Mouse (Mus musculus): Measurements from ENCODE around the gene Rbmxl1. TPM values are rescaled to one million over a fixed set of nuclear protein-coding genes. Genes with fewer than 3 reads are reported as not detected.
"Not testable (repeated sequence)": the region's sequence is repeated elsewhere in the genome, so short reads cannot be mapped to it uniquely, and the experiment has no call there.

The Rbmxl1 gene
- polyA plus RNA-seq, 1 experiment from 2014 or later: 168 TPM

GRCm38 (mm10) chr8:78507979-78508718, 549 bp downstream of the Rbmxl1 start:
- Histone ChIP-seq H3K4me3 (ENCODE audit: low read length) (peak overlapping the region; percentile 94), H3K4me2 (ENCODE audit: low read depth, low read length) (peak overlapping the region; percentile 67), H3K27me3 (replicated peaks; ENCODE audit: control insufficient read depth, insufficient read depth, low read length) (no peaks in the 10 kb centered on the region), H3K9me3 (ENCODE audit: control insufficient read depth, low read length) (no peaks in the 10 kb centered on the region), H3K4me1 (ENCODE audit: control insufficient read depth, insufficient read depth, low read length) (no peaks in the 10 kb centered on the region), H3K9ac (ENCODE audit: low read depth, low read length) (peak overlapping the region; percentile 99), H3K27ac (ENCODE audit: low read length) (peak overlapping the region; percentile 95), H3K36me3 (ENCODE audit: control insufficient read depth, insufficient read depth, low read length) (0 out of 2 replicates have a peak, but pooled peaks cover 11% of the 10 kb centered on the region)
- peak; percentile 32 for ATAC-seq
- WGBS: under 1% methylated on average over 38 of the region's 38 CpGs

- Histone ChIP-seq H3K4me1 (ENCODE audit: control insufficient read depth, insufficient read depth, low read length) (no peaks in the 10 kb centered on the region), H3K4me3 (ENCODE audit: low read length) (no peak overlapping the region), H3K9ac (ENCODE audit: low read depth, low read length) (no peak overlapping the region), H3K27ac (ENCODE audit: low read length) (no peak overlapping the region), H3K36me3 (ENCODE audit: control insufficient read depth, insufficient read depth, low read length) (0 out of 2 replicates have a peak, but pooled peaks cover 11% of the 10 kb centered on the region), H3K9me3 (ENCODE audit: control insufficient read depth, low read length) (no peaks in the 10 kb centered on the region), H3K4me2 (ENCODE audit: low read depth, low read length) (no peak overlapping the region), H3K27me3 (replicated peaks; ENCODE audit: control insufficient read depth, insufficient read depth, low read length) (no peaks in the 10 kb centered on the region)
- ATAC-seq: no peak
- WGBS: 80% methylated on average over 2 of the region's 2 CpGs
Measured at GRCm38 (mm10) chr8:78502706-78503105, 6.0 kb downstream of the Rbmxl1 start.

GRCm38 (mm10) chr8:78496273-78496672, 12.4 kb downstream of the Rbmxl1 start:
- ATAC-seq; H3K36me3 ChIP-seq (ENCODE audit: control insufficient read depth, insufficient read depth, low read length); H3K27ac ChIP-seq (ENCODE audit: low read length); H3K27me3 ChIP-seq (replicated peaks; ENCODE audit: control insufficient read depth, insufficient read depth, low read length); H3K4me1 ChIP-seq (ENCODE audit: control insufficient read depth, insufficient read depth, low read length); H3K9ac ChIP-seq (ENCODE audit: low read depth, low read length); H3K4me2 ChIP-seq (ENCODE audit: low read depth, low read length); H3K4me3 ChIP-seq (ENCODE audit: low read length); H3K9me3 ChIP-seq (ENCODE audit: control insufficient read depth, low read length): not testable (repeated sequence)
- 92% methylated on average over 3 of the region's 3 CpGs for WGBS

- H3K9me3 ChIP-seq (ENCODE audit: control insufficient read depth, low read length): no peaks in the 10 kb centered on the region
- no peak for ATAC-seq
- H3K4me3 ChIP-seq (ENCODE audit: low read length): no peak overlapping the region
- H3K27ac ChIP-seq (ENCODE audit: low read length): no peak overlapping the region
- WGBS: 43% methylated on average over 2 of the region's 2 CpGs
- H3K27me3 ChIP-seq (replicated peaks; ENCODE audit: control insufficient read depth, insufficient read depth, low read length): no peaks in the 10 kb centered on the region
- no peaks in the 10 kb centered on the region for H3K36me3 ChIP-seq (ENCODE audit: control insufficient read depth, insufficient read depth, low read length)
- H3K4me2 ChIP-seq (ENCODE audit: low read depth, low read length): no peak overlapping the region
- no peak overlapping the region for H3K9ac ChIP-seq (ENCODE audit: low read depth, low read length)
- no peaks in the 10 kb centered on the region for H3K4me1 ChIP-seq (ENCODE audit: control insufficient read depth, insufficient read depth, low read length)
Measured at GRCm38 (mm10) chr8:78493031-78493430, 15.7 kb downstream of the Rbmxl1 start.

GRCm38 (mm10) chr8:78489733-78490132, 19.0 kb downstream of the Rbmxl1 start:
- no peaks in the 10 kb centered on the region for H3K9me3 ChIP-seq (ENCODE audit: control insufficient read depth, low read length)
- WGBS: 84% methylated on average over 3 of the region's 3 CpGs
- no peak overlapping the region for H3K4me2 ChIP-seq (ENCODE audit: low read depth, low read length)
- H3K27me3 ChIP-seq (replicated peaks; ENCODE audit: control insufficient read depth, insufficient read depth, low read length): no peaks in the 10 kb centered on the region
- ATAC-seq: no peak
- no peak overlapping the region for H3K9ac ChIP-seq (ENCODE audit: low read depth, low read length)
- no peak overlapping the region for H3K4me3 ChIP-seq (ENCODE audit: low read length)
- no peak overlapping the region for H3K27ac ChIP-seq (ENCODE audit: low read length)
- H3K36me3 ChIP-seq (ENCODE audit: control insufficient read depth, insufficient read depth, low read length): no peaks in the 10 kb centered on the region
- H3K4me1 ChIP-seq (ENCODE audit: control insufficient read depth, insufficient read depth, low read length): no peaks in the 10 kb centered on the region

- no peak overlapping the region for H3K4me2 ChIP-seq (ENCODE audit: low read depth, low read length)
- no peaks in the 10 kb centered on the region for H3K4me1 ChIP-seq (ENCODE audit: control insufficient read depth, insufficient read depth, low read length)
- no peaks in the 10 kb centered on the region for H3K9me3 ChIP-seq (ENCODE audit: control insufficient read depth, low read length)
Measured at GRCm38 (mm10) chr8:78477051-78477829, 31.5 kb downstream of the Rbmxl1 start.

GRCm38 (mm10) chr8:78467889-78468288, 40.8 kb downstream of the Rbmxl1 start:
- 91% methylated on average over 2 of the region's 2 CpGs for WGBS
- H3K4me3 ChIP-seq (ENCODE audit: low read length): no peak overlapping the region
- no peaks in the 10 kb centered on the region for H3K4me1 ChIP-seq (ENCODE audit: control insufficient read depth, insufficient read depth, low read length)
- H3K27me3 ChIP-seq (replicated peaks; ENCODE audit: control insufficient read depth, insufficient read depth, low read length): no peaks in the 10 kb centered on the region
- no peak overlapping the region for H3K4me2 ChIP-seq (ENCODE audit: low read depth, low read length)
- H3K27ac ChIP-seq (ENCODE audit: low read length): no peak overlapping the region
- H3K9me3 ChIP-seq (ENCODE audit: control insufficient read depth, low read length): no peaks in the 10 kb centered on the region
- no peak overlapping the region for H3K9ac ChIP-seq (ENCODE audit: low read depth, low read length)
- H3K36me3 ChIP-seq (ENCODE audit: control insufficient read depth, insufficient read depth, low read length): no peaks in the 10 kb centered on the region
- ATAC-seq: no peak

More at GRCm38 (mm10) chr8:78477051-78477829, 31.5 kb downstream of the Rbmxl1 start:
- H3K9ac ChIP-seq (ENCODE audit: low read depth, low read length): no peak overlapping the region
- H3K36me3 ChIP-seq (ENCODE audit: control insufficient read depth, insufficient read depth, low read length): no peaks in the 10 kb centered on the region
- no peak overlapping the region for H3K27ac ChIP-seq (ENCODE audit: low read length)
- 39% methylated on average over 6 of the region's 6 CpGs for WGBS
- no peak for ATAC-seq
- H3K4me3 ChIP-seq (ENCODE audit: low read length): no peak overlapping the region
- no peaks in the 10 kb centered on the region for H3K27me3 ChIP-seq (replicated peaks; ENCODE audit: control insufficient read depth, insufficient read depth, low read length)

- H3K4me1 ChIP-seq (ENCODE audit: control insufficient read depth, insufficient read depth, low read length): no peaks in the 10 kb centered on the region
- no peak overlapping the region for H3K4me3 ChIP-seq (ENCODE audit: low read length)
- H3K4me2 ChIP-seq (ENCODE audit: low read depth, low read length): no peak overlapping the region
- no peaks in the 10 kb centered on the region for H3K9me3 ChIP-seq (ENCODE audit: control insufficient read depth, low read length)
- no peak overlapping the region for H3K9ac ChIP-seq (ENCODE audit: low read depth, low read length)
- H3K27me3 ChIP-seq (replicated peaks; ENCODE audit: control insufficient read depth, insufficient read depth, low read length): no peaks in the 10 kb centered on the region
- no peak for ATAC-seq
- no peak overlapping the region for H3K27ac ChIP-seq (ENCODE audit: low read length)
- H3K36me3 ChIP-seq (ENCODE audit: control insufficient read depth, insufficient read depth, low read length): no peaks in the 10 kb centered on the region
- WGBS: 76% methylated on average over 2 of the region's 2 CpGs
Measured at GRCm38 (mm10) chr8:78463941-78464340, 44.8 kb downstream of the Rbmxl1 start.

GRCm38 (mm10) chr8:78456441-78456840, 52.3 kb downstream of the Rbmxl1 start:
- H3K4me3 ChIP-seq (ENCODE audit: low read length): no peak overlapping the region
- no peak for ATAC-seq
- no peaks in the 10 kb centered on the region for H3K36me3 ChIP-seq (ENCODE audit: control insufficient read depth, insufficient read depth, low read length)
- no peak overlapping the region for H3K9ac ChIP-seq (ENCODE audit: low read depth, low read length)
- H3K27me3 ChIP-seq (replicated peaks; ENCODE audit: control insufficient read depth, insufficient read depth, low read length): no peaks in the 10 kb centered on the region
- H3K4me2 ChIP-seq (ENCODE audit: low read depth, low read length): no peak overlapping the region
- H3K27ac ChIP-seq (ENCODE audit: low read length): no peak overlapping the region
- no peaks in the 10 kb centered on the region for H3K4me1 ChIP-seq (ENCODE audit: control insufficient read depth, insufficient read depth, low read length)
- no peaks in the 10 kb centered on the region for H3K9me3 ChIP-seq (ENCODE audit: control insufficient read depth, low read length)
- 71% methylated on average over 3 of the region's 3 CpGs for WGBS
